Mouse (Mus musculus): ENCODE data around the gene Krt86.

GRCm38 (mm10) chr15:101455891-101456290 is 17.4 kb upstream of the Krt86 start:
- TF ChIP-seq MYOD1 (IDR thresholded peaks at IDR 0.05; ENCODE audit: control insufficient read depth in 1 of 3, insufficient read length in 2 of 3, low read depth in 2 of 3) (no peak), POLR2A (IDR thresholded peaks at IDR 0.05; ENCODE audit: insufficient read length, low read depth) (no peak), TCF12 (IDR thresholded peaks at IDR 0.05; ENCODE audit: insufficient read depth, poor library complexity, severe bottlenecking) (no peak), MAX (IDR thresholded peaks at IDR 0.05; ENCODE audit: low read depth) (no peak), E2F4 (IDR thresholded peaks at IDR 0.05; ENCODE audit: insufficient read depth) (no peak), CEBPB (IDR thresholded peaks at IDR 0.05; ENCODE audit: insufficient read depth, poor library complexity, severe bottlenecking) (no peak), POLR2AphosphoS2 (IDR thresholded peaks at IDR 0.05; ENCODE audit: insufficient read length, low read depth) (no peak), USF1 (IDR thresholded peaks at IDR 0.05; ENCODE audit: low read depth) (no peak), SRF (IDR thresholded peaks at IDR 0.05; ENCODE audit: control insufficient read depth, insufficient read length, low read depth) (no peak), MYOG (IDR thresholded peaks at IDR 0.05; ENCODE audit: control insufficient read depth in 1 of 3, insufficient read depth in 1 of 3, insufficient read length in 2 of 3, low read depth in 2 of 3) (no peak)

All from myocyte (in vitro differentiated cells).